Mouse (Mus musculus) lung, postnatal 0 days (tissue): ENCODE data around the gene 2010111I01Rik.

ENCODE experiments used
- CTCF ChIP-seq: IDR thresholded peaks from 2 replicates; pipeline ENCODE4 v1.5.1; 2016; ENCODE audit warnings: antibody characterized with exemption, mild to moderate bottlenecking
- EP300 ChIP-seq: IDR thresholded peaks from 2 replicates; pipeline ENCODE4 v1.6.1; 2016; ENCODE audit warnings: antibody characterized with exemption, mild to moderate bottlenecking, control low read depth

DNA sequence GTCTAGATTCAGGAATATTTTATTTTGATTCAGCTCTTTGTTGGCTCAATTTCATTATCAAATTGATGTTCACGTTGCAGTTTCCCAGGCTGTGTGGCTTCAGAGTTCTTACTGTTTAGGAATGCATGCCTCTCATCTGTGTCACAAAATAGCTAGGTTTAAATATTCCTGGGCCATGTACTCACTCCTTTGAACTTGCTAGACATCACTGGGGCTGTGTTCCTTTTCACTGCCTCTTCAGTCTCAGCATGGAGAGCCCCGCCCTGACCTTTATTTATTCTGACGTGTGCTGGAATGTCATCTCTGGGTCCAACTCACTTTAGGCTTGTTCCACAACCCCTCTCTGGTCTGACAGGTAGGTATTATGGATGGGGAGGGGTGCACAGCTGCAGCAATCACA lies 228.7 kb downstream of the 2010111I01Rik start:
- TF ChIP-seq CTCF (no peak), EP300 (peak; percentile 53)
